Mouse (Mus musculus) retina, postnatal 7 days (tissue): ENCODE data around the gene Tmub1.

Experiments used
- DNase-seq: peaks from one replicate; pipeline ENCODE4 v3.0.0-alpha.2; 2012; ENCODE audit warnings: low read depth, low spot score

Gene Tmub1

GRCm38 (mm10) chr5:24447624-24448298, at the start of gene Tmub1:
Gene Tmub1, minus strand, starts transcription at chr5:24447854.
- DNase-seq, result no peak

GRCm38 (mm10) chr5:24496756-24497155, 49.1 kb upstream of the Tmub1 start:
- no peak for DNase-seq

- DNase-seq, result no peak
These were observed 47.4 kb upstream of the Tmub1 start for GRCm38 (mm10) chr5:24495019-24495418.

GRCm38 (mm10) chr5:24492546-24493285, 45.1 kb upstream of the Tmub1 start:
- DNase-seq, result no peak

- no peak for DNase-seq
These were observed 42.8 kb upstream of the Tmub1 start for GRCm38 (mm10) chr5:24490413-24490920.

GRCm38 (mm10) chr5:24486738-24487137, 39.1 kb upstream of the Tmub1 start:
- no peak for DNase-seq

- peak; percentile 76 for DNase-seq
These were observed 38.4 kb upstream of the Tmub1 start for GRCm38 (mm10) chr5:24486097-24486496.

- no peak for DNase-seq
These were observed 37.3 kb upstream of the Tmub1 start for GRCm38 (mm10) chr5:24484963-24485362.

GRCm38 (mm10) chr5:24483326-24483725, 35.7 kb upstream of the Tmub1 start:
- DNase-seq, result peak; percentile 72

GRCm38 (mm10) chr5:24482247-24483079, 34.8 kb upstream of the Tmub1 start:
- no peak for DNase-seq

GRCm38 (mm10) chr5:24481647-24482046, 34.0 kb upstream of the Tmub1 start:
- peak; percentile 57 for DNase-seq

GRCm38 (mm10) chr5:24477909-24478308, 30.3 kb upstream of the Tmub1 start:
- DNase-seq, result no peak

GRCm38 (mm10) chr5:24475476-24476241, 28.0 kb upstream of the Tmub1 start:
- no peak for DNase-seq

- DNase-seq, result no peak
These were observed 27.1 kb upstream of the Tmub1 start for GRCm38 (mm10) chr5:24474723-24475261.

- no peak for DNase-seq
These were observed 26.5 kb upstream of the Tmub1 start for GRCm38 (mm10) chr5:24474025-24474722.

GRCm38 (mm10) chr5:24472884-24473619, 25.4 kb upstream of the Tmub1 start:
- DNase-seq, result no peak

GRCm38 (mm10) chr5:24470600-24470999, 22.9 kb upstream of the Tmub1 start:
- DNase-seq, result peak; percentile 85

GRCm38 (mm10) chr5:24466762-24467161, 19.1 kb upstream of the Tmub1 start:
- no peak for DNase-seq

GRCm38 (mm10) chr5:24455613-24456012, 8.0 kb upstream of the Tmub1 start:
- no peak for DNase-seq

GRCm38 (mm10) chr5:24455076-24455475, 7.4 kb upstream of the Tmub1 start:
- DNase-seq, result no peak
